Mouse (Mus musculus) left cerebral cortex, postnatal 14 days (tissue): ENCODE results near the gene Prkar2b. TPM values are rescaled to one million over a fixed set of nuclear protein-coding genes. Genes with fewer than 3 reads are reported as not detected.

Experiments used
- DNase-seq, 2 experiments: peaks; one replicate each; pipeline ENCODE4 v3.0.0; 2021 to 2022; ENCODE audit warnings: low spot score in 2 of 2, mixed read lengths in 1 of 2
- intact Hi-C: fragments of 180-260 bp; cut with DNase I; formaldehyde crosslinking; loops from one replicate; pipeline ENCODE4 v1.15.1; 2025
- total RNA-seq, 2 experiments: library from RNA; stranded (reverse); gene quantifications; 2 replicates each; pipeline ENCODE4 v1.2.3; 2021

The Prkar2b gene
- total RNA-seq, 2 experiments from 2014 or later: 108 to 113 TPM

DNA sequence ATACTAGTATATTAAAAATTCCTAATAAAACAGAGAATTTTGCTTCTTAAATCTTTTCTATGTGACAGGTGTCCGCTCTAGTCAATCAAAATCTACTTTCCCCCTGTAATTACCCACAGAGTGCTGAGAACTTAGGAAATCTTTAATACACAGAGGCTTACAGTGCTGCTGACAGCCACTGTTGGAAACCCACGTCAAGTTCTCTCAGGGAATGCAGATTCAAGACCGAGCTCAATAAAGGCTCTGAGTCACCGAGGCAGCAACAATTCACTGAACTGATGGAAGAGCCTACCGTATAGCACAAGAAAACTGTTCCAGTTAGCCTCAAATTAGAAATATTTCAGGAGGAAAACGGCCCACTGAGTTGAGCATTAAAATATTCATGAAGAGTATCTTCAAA is 77.3 kb downstream of the Prkar2b start:
- intact Hi-C loops: no loop called here
- DNase-seq: peak in 1 of 2 experiments; percentile 49

GRCm38 (mm10) chr12:31983238-31983637 is 77.9 kb downstream of the Prkar2b start:
- intact Hi-C loops: no loop called here
- no peak for DNase-seq

DNA sequence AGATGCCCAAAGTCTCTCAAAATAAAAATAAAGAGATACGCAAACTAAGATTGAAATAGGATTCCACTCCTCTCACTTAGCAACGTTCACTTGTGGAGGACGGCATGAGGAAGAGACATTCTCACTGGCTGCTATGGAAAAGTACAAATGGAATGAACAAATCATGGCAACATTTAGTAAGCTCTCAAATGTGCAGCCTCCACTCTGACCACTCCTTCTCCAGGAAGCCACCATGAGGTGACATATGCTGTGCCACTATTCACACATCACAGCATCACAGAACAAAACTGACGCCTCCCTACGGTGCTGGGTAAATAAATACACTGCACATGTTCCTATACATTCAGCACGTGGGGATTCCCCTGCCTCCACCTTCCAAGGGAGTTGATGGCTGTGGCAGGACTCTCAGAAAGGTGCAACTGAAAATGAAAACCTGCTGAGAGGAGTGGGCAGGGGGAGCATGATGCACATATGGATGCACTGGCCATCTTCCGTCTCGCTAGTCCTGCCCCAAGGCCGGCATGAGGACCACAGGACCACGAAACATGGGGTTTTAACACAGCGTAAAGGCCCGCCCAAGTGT is 83.4 kb downstream of the Prkar2b start:
- intact Hi-C loops: no loop called here
- DNase-seq: peak in 1 of 2 experiments; percentile 42

- intact Hi-C loops: no loop called here
Observed at GRCm38 (mm10) chr12:31976544-31976943, 84.6 kb downstream of the Prkar2b start.

GRCm38 (mm10) chr12:31973473-31974172 is 87.5 kb downstream of the Prkar2b start:
- intact Hi-C loops: loop anchor here (5.0 kb wide), 1 partner anchor 89 kb away; the partner anchor contains the start of gene Prkar2b
- DNase-seq: peak; percentile 33 to 51

More at GRCm38 (mm10) chr12:31976544-31976943, 84.6 kb downstream of the Prkar2b start:
- peak in 1 of 2 experiments; percentile 43 for DNase-seq

GRCm38 (mm10) chr12:31971547-31971946 is 89.5 kb downstream of the Prkar2b start:
- intact Hi-C loops: loop anchor here (5.0 kb wide), 1 partner anchor 91 kb away; the partner anchor contains the start of gene Prkar2b
- DNase-seq: no peak

- no peak for DNase-seq
- intact Hi-C loops: loop anchor here (5.0 kb wide), 1 partner anchor 408 kb away; the partner anchor contains the start of gene Ccdc71l
Observed at GRCm38 (mm10) chr12:31969111-31969510, 92.0 kb downstream of the Prkar2b start.

DNA sequence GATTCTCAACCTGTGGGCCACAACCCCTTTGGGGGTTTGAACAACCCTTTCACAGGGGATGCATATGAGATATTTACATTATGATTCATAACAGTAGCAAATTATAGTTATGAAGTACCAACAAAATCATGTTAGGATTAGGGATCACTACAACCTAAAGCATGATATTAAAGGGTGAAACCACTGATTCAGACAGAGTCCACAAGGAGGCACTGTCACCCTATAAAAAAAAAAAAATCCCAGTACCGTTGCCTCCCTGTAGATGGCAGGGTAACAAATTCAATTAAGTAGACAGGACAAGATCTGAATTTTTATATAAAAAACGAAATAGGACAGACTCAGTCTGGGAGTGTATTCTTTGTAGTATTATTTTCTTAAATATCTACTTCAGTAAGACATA is 93.6 kb downstream of the Prkar2b start:
- intact Hi-C loops: loop anchor here (1.0 to 5.0 kb wide), 3 partner anchors 177 to 410 kb away; partner anchors contain the start of gene Ccdc71l

GRCm38 (mm10) chr12:31966405-31966804 is 94.7 kb downstream of the Prkar2b start:
- intact Hi-C loops: loop anchor here (2.0 to 5.0 kb wide), 2 partner anchors 178 to 411 kb away; partner anchors contain the start of gene Ccdc71l
- DNase-seq: peak in 1 of 2 experiments; percentile 38

More for the DNA sequence above, 93.6 kb downstream of the Prkar2b start:
- DNase-seq: peak; percentile 63 to 65

DNA sequence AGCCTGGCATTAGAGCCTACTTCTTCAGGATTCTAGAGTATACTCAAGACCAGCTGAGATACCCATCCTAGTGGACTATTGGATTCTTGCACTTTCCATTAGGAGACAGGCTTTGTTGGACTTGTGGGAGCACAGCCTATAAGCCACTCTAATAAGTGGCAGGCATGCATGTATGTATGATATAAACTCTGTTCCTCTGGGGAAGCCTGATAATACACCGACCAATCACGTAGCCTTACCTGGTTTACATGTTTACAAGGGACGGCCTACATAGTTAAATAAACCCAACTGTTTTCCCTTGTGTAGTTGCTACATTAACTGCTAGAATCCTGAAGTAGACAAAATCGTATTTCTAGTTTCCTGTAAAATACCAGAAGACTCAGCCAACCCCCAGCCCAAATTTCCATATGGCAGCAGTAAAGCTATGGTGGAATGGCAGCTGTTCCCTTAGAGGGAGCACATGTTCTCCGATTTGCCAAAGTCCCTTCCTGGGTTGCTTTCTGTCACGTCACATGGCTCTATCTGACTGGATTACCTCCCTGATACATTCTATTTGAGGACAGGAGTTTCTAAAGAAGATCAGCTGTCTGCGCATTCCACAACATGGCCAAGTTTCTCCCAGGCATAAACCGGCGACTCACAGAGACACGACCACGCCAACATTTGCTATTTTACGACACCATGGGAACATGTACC is 95.4 kb downstream of the Prkar2b start:
- peak in 1 of 2 experiments; percentile 55 for DNase-seq
- intact Hi-C loops: loop anchor here (2.0 to 5.0 kb wide), 2 partner anchors 179 to 412 kb away; partner anchors contain the start of gene Ccdc71l

GRCm38 (mm10) chr12:31964074-31964473 is 97.0 kb downstream of the Prkar2b start:
- intact Hi-C loops: no loop called here
- no peak for DNase-seq

GRCm38 (mm10) chr12:31955843-31956242 is 105.3 kb downstream of the Prkar2b start:
- no peak for DNase-seq
- intact Hi-C loops: no loop called here

- intact Hi-C loops: no loop called here
- DNase-seq: no peak
Observed at GRCm38 (mm10) chr12:31950659-31951031, 110.5 kb downstream of the Prkar2b start.

- peak; percentile 100 for DNase-seq
- intact Hi-C loops: no loop called here
Observed at GRCm38 (mm10) chr12:31949759-31950658, 111.1 kb downstream of the Prkar2b start, which contains the start of gene Hbp1. Hbp1 (minus strand) TSS chr12:31950535.

DNA sequence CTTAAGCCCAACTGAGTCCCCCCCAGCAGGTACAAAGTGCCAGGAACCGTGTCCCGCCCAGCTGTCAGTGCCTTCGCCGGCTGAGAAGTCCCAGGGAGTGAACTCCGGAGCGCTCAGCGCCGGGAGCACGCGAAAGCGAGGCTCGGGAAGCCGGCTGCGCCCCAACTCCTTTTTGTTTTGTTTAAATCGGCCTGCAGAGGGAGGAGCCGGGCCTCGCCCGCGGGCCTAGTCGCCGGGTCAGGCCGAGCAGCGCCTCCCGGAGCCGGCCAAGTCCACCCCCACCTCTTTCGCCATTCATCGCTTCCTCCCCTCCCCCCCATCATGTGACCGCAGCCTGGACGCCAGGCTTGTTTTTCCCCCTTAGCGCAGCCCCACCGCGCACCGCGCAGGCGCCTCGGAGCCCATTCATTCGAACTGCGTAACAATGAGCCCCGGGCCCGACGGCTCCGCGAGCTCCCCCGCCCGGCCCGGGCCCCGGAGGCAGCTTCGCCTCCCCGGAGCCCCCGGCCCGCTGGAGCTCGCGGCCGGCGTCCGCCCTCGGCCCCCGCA is 111.8 kb downstream of the Prkar2b start:
- intact Hi-C loops: no loop called here
- DNase-seq: peak; percentile 92 to 94

DNA sequence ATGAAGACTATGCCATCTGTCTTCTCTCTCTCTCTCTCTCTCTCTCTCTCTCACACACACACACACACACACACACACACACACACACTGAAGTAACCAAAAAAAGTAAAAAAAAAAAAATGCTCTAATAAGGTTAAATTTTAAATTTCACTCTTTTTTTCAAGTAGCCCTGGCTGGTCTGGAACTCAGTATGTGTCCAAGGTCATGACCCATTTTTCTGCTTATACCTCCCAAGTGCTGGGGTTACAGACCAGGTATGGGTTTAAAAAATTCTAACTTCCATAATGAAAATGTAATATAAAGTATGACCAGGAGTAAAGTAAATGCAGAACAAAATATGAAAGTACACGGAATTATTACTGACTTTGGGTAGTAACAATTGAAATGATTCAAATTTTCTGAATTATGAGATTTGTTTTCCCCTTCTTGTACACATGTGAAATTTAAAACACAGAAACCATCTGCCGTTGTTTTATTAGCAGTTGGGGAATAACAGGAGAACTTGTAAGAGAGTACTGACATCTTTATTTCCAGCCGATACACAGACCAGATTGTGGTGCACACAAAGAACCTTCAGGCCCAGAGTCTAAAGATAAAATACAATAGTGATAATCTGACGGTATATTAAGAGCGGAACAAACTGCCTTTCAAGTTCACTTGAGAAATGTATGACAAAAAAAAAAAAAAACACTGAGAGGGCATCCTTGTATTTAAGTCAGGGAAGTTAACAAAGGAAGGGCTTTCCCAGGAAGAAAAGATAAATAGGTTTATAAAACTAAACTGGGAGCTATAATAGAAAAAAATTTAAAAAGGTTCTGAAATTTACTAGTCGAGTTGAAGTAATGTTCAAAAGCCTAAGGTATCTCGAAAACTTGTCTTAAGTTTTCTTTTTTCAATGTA is 112.7 kb downstream of the Prkar2b start:
- no peak for DNase-seq
- intact Hi-C loops: no loop called here

- no peak for DNase-seq
- intact Hi-C loops: no loop called here
Observed at GRCm38 (mm10) chr12:31947476-31947875, 113.6 kb downstream of the Prkar2b start.

GRCm38 (mm10) chr12:31944405-31944804 is 116.7 kb downstream of the Prkar2b start:
- no peak for DNase-seq
- intact Hi-C loops: no loop called here
